Mouse (Mus musculus): ENCODE results near the gene Brsk2. TPM values are rescaled to one million over a fixed set of nuclear protein-coding genes. Genes with fewer than 3 reads are reported as not detected.

Brsk2 gene
- 0.47 and 0.78 TPM in 2 replicates for polyA plus RNA-seq (2012; rRNA removed)
- polyA plus RNA-seq (2014; fragmentation: Nextera tagmentation; extraction: Ambion mirVana) = 0.66 and 0.68 TPM in 2 replicates

- H3K27ac ChIP-seq (replicated peaks; ENCODE audit: low read depth, low read length) = no peak within 1 kb of the TSS
- H3K9ac ChIP-seq (ENCODE audit: low read depth, low read length, severe bottlenecking) = peak within 1 kb of the TSS; percentile 38
- peak; percentile 92 for DNase-seq (ENCODE audit: low spot score)
- ATAC-seq (ENCODE audit: low FRiP score, low read depth) = peak; percentile 98
- no peak for TF ChIP-seq POLR2A (IDR thresholded peaks at IDR 0.05; ENCODE audit: borderline replicate concordance, extremely low read depth, insufficient read depth, insufficient read length)
- H3K9me3 ChIP-seq (ENCODE audit: control insufficient read depth, low read length) = no peaks in the 10 kb centered on the region
- peak within 1 kb of the TSS; percentile 87 for H3K4me2 ChIP-seq (replicated peaks; ENCODE audit: low read depth, low read length, severe bottlenecking)
- peak within 1 kb of the TSS; percentile 43 for H3K4me3 ChIP-seq (replicated peaks; ENCODE audit: low read length)
- H3K27me3 ChIP-seq (ENCODE audit: control insufficient read depth, insufficient read depth, low read length) = peaks cover 58% of the 10 kb centered on the region
- 3% methylated on average over 48 of the region's 55 CpGs for WGBS
- H3K36me3 ChIP-seq (ENCODE audit: control insufficient read depth, insufficient read depth, low read length) = no peaks in the 10 kb centered on the region
- no peaks in the 10 kb centered on the region; the same call in 1 of the 2 replicates for H3K4me1 ChIP-seq (ENCODE audit: control insufficient read depth, insufficient read depth, low read length)
Measured at GRCm38 (mm10) chr7:141948906-141949798, at the start of gene Brsk2. Gene Brsk2 (plus strand): TSS chr7:141949751.

GRCm38 (mm10) chr7:141901825-141902224 lies 47.7 kb upstream of the Brsk2 start:
- Histone ChIP-seq H3K9me3 (ENCODE audit: control insufficient read depth, low read length) (no peaks in the 10 kb centered on the region), H3K4me2 (replicated peaks; ENCODE audit: low read depth, low read length, severe bottlenecking) (peak overlapping the region; percentile 71), H3K4me1 (ENCODE audit: control insufficient read depth, insufficient read depth, low read length) (peaks cover 11% of the 10 kb centered on the region), H3K9ac (ENCODE audit: low read depth, low read length, severe bottlenecking) (peak overlapping the region; percentile 88), H3K27ac (replicated peaks; ENCODE audit: low read depth, low read length) (peak overlapping the region; percentile 48; the same call in 1 of the 2 replicates), H3K4me3 (replicated peaks; ENCODE audit: low read length) (peak overlapping the region; percentile 85), H3K36me3 (ENCODE audit: control insufficient read depth, insufficient read depth, low read length) (peaks cover 3% of the 10 kb centered on the region; the same call in 1 of the 2 replicates), H3K27me3 (ENCODE audit: control insufficient read depth, insufficient read depth, low read length) (no peaks in the 10 kb centered on the region)
- no peak for TF ChIP-seq POLR2A (IDR thresholded peaks at IDR 0.05; ENCODE audit: borderline replicate concordance, extremely low read depth, insufficient read depth, insufficient read length)
- peak; percentile 38; the same call in 1 of the 2 replicates for ATAC-seq (ENCODE audit: low FRiP score, low read depth)
- under 1% methylated on average over 16 of the region's 16 CpGs for WGBS
- DNase-seq (ENCODE audit: low spot score) = no peak

DNA sequence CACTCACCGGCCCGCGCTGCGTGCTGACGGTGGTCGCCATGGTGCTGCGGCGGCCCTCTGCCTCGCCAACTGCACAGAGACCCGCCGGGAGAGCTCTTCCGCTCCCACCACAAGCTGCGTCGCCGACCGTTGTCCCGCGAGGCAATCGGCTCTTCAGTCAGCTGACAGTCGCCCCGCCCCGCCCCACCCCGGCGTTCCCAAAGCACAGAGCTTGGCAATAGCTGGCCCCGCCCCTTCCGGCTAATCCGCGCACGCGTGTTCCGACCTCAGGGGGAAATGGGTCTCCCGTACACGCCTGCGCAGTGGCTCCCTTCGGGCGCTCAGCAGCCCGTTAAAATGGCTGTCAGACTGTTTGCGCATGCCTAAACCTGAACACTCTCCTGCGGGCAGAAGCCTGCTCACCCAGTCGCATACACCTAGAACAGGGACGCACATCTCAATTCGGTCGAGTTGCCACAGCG lies 47.3 kb upstream of the Brsk2 start:
- peak overlapping the region; percentile 88 for H3K9ac ChIP-seq (ENCODE audit: low read depth, low read length, severe bottlenecking)
- peak; percentile 72; the same call in 1 of the 2 replicates for TF ChIP-seq POLR2A (IDR thresholded peaks at IDR 0.05; ENCODE audit: borderline replicate concordance, extremely low read depth, insufficient read depth, insufficient read length)
- no peaks in the 10 kb centered on the region for H3K9me3 ChIP-seq (ENCODE audit: control insufficient read depth, low read length)
- ATAC-seq (ENCODE audit: low FRiP score, low read depth) (peak; percentile 97), DNase-seq (ENCODE audit: low spot score) (peak; percentile 99)
- peak overlapping the region; percentile 71 for H3K4me2 ChIP-seq (replicated peaks; ENCODE audit: low read depth, low read length, severe bottlenecking)
- H3K4me3 ChIP-seq (replicated peaks; ENCODE audit: low read length) = peak overlapping the region; percentile 85
- H3K36me3 ChIP-seq (ENCODE audit: control insufficient read depth, insufficient read depth, low read length) = peaks cover under 1% of the 10 kb centered on the region; the same call in 1 of the 2 replicates
- under 1% methylated on average over 44 of the region's 44 CpGs for WGBS
- H3K27ac ChIP-seq (replicated peaks; ENCODE audit: low read depth, low read length) = peak overlapping the region; percentile 55; the same call in 1 of the 2 replicates
- H3K4me1 ChIP-seq (ENCODE audit: control insufficient read depth, insufficient read depth, low read length) = peaks cover 11% of the 10 kb centered on the region
- no peaks in the 10 kb centered on the region for H3K27me3 ChIP-seq (ENCODE audit: control insufficient read depth, insufficient read depth, low read length)

DNA sequence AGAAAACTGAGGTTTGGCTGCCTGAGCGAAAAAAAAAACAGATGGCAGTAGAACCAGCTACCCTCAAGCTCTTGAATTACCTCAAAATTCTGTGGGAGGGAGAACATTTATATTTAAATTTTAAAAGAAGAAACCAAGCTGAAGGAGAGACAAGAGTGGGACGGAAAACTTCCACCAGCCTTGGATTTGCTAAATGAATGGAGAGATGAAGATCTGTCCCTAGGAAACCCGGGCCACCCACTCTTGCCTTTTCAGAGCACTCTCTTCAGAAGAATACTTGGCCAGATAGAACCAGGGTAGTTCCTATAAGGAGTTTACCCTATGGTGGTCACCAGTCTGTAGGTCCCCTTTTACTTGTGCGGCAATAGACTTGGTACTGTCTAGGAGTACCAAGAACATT lies 46.8 kb upstream of the Brsk2 start:
- H3K27ac ChIP-seq (replicated peaks; ENCODE audit: low read depth, low read length) = 0 out of 2 replicates have a peak overlapping the region, but pooled peaks have one; percentile 55
- no peaks in the 10 kb centered on the region for H3K36me3 ChIP-seq (ENCODE audit: control insufficient read depth, insufficient read depth, low read length)
- H3K4me1 ChIP-seq (ENCODE audit: control insufficient read depth, insufficient read depth, low read length) = peaks cover 11% of the 10 kb centered on the region
- 67% methylated on average over 4 of the region's 4 CpGs for WGBS
- H3K9ac ChIP-seq (ENCODE audit: low read depth, low read length, severe bottlenecking) = peak overlapping the region; percentile 88
- ATAC-seq (ENCODE audit: low FRiP score, low read depth) (no peak), DNase-seq (ENCODE audit: low spot score) (no peak)
- peak overlapping the region; percentile 64 for H3K4me2 ChIP-seq (replicated peaks; ENCODE audit: low read depth, low read length, severe bottlenecking)
- H3K9me3 ChIP-seq (ENCODE audit: control insufficient read depth, low read length) = no peaks in the 10 kb centered on the region
- no peak for TF ChIP-seq POLR2A (IDR thresholded peaks at IDR 0.05; ENCODE audit: borderline replicate concordance, extremely low read depth, insufficient read depth, insufficient read length)
- no peaks in the 10 kb centered on the region for H3K27me3 ChIP-seq (ENCODE audit: control insufficient read depth, insufficient read depth, low read length)
- H3K4me3 ChIP-seq (replicated peaks; ENCODE audit: low read length) = peak overlapping the region; percentile 85

DNA sequence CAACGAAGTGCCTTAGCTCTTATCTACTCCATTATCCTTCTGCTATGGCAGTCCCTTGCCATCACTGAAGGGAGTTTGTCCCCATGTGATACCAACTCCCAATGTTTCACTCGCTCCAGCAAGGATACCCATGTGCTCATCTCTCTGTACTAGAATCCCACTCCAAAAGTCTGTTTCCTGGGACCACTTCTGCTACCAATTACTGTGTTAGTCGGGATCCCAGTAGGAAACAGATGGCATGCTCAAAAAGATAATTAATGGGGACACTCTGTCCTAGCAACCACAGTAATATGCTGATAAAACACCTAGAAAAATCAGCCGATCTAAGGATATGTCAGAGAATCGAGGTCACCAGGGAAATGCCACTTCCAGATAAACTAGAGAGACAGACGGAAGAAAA lies 41.0 kb upstream of the Brsk2 start:
- H3K4me2 ChIP-seq (replicated peaks; ENCODE audit: low read depth, low read length, severe bottlenecking) = no peak overlapping the region
- ATAC-seq (ENCODE audit: low FRiP score, low read depth) (no peak), DNase-seq (ENCODE audit: low spot score) (no peak)
- WGBS = 70% methylated on average over 6 of the region's 6 CpGs
- TF ChIP-seq POLR2A (IDR thresholded peaks at IDR 0.05; ENCODE audit: borderline replicate concordance, extremely low read depth, insufficient read depth, insufficient read length) = no peak
- H3K36me3 ChIP-seq (ENCODE audit: control insufficient read depth, insufficient read depth, low read length) = no peaks in the 10 kb centered on the region
- no peak overlapping the region for H3K4me3 ChIP-seq (replicated peaks; ENCODE audit: low read length)
- H3K9ac ChIP-seq (ENCODE audit: low read depth, low read length, severe bottlenecking) = no peak overlapping the region
- H3K27me3 ChIP-seq (ENCODE audit: control insufficient read depth, insufficient read depth, low read length) = 0 out of 2 replicates have a peak, but pooled peaks cover 4% of the 10 kb centered on the region
- H3K27ac ChIP-seq (replicated peaks; ENCODE audit: low read depth, low read length) = no peak overlapping the region
- H3K9me3 ChIP-seq (ENCODE audit: control insufficient read depth, low read length) = no peaks in the 10 kb centered on the region
- no peaks in the 10 kb centered on the region for H3K4me1 ChIP-seq (ENCODE audit: control insufficient read depth, insufficient read depth, low read length)

Measured in limb, embryonic 14.5 days (tissue).